8 mouse cellular contexts compared by ENCODE assay signal in the genomic region with DNA sequence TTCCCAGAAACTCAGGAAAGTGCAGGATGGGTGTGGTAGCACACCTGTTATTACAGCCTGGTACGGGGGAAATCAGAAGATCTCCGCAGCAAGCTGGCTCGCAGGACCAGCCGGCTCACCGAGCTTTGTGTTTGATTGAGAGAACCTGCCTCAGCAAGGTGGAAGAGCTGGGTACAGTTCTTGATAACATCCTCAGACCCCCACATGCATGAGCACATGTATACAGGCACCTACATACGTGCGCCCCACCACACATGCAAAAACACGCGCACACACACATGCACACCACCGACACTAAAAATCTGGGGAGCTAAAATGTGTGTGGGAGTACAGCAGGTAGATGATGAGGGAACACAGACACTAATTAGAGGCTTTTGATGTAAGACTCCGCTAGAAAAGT. TPM values are rescaled to one million over a fixed set of nuclear protein-coding genes. Genes with fewer than 3 reads are reported as not detected.
DNase-seq lines count a peak whose midpoint lies in the region; ATAC-seq and TF ChIP-seq lines count a peak whose summit lies in the region.

No protein-coding gene starts in this region.

- peak overlapping the region; percentile 82 for H3K9ac ChIP-seq in hindbrain, embryonic 16.5 days (ENCODE audit: low read depth, low read length)
- peak overlapping the region; percentile 82 for H3K9ac ChIP-seq in midbrain, embryonic 16.5 days (ENCODE audit: low read depth, low read length)

- no peak for ATAC-seq in hindbrain, embryonic 16.5 days
- peak; percentile 34; the same call in 1 of the 2 replicates for ATAC-seq in midbrain, embryonic 16.5 days
- ATAC-seq in monocyte, adult 5-6 weeks (replicated peaks; ENCODE audit: insufficient number of reproducible peaks, low FRiP score, low TSS enrichment, poor library complexity, severe bottlenecking) = no peak

- TF ChIP-seq POLR2A in kidney, adult 2 months (IDR thresholded peaks at IDR 0.05; ENCODE audit: low read depth, low read length) = no peak

- no peaks in the 10 kb centered on the region for H3K9me3 ChIP-seq in embryonic facial prominence, embryonic 10.5 days
- H3K9me3 ChIP-seq in hindbrain, embryonic 16.5 days (ENCODE audit: control insufficient read depth, low read length) = no peaks in the 10 kb centered on the region
- no peaks in the 10 kb centered on the region for H3K9me3 ChIP-seq in midbrain, embryonic 16.5 days (replicated peaks; ENCODE audit: control insufficient read depth, low read length, poor library complexity, severe bottlenecking)

- H3K4me2 ChIP-seq in hindbrain, embryonic 16.5 days (ENCODE audit: low read length) = peak overlapping the region; percentile 83
- H3K4me2 ChIP-seq in midbrain, embryonic 16.5 days (ENCODE audit: low read length) = peak overlapping the region; percentile 61

- WGBS in kidney, adult 2 months = 85% methylated on average over 11 of the region's 11 CpGs
- 79% methylated on average over 11 of the region's 11 CpGs for WGBS in embryonic facial prominence, embryonic 10.5 days
- WGBS in hindbrain, embryonic 16.5 days = 77% methylated on average over 11 of the region's 11 CpGs
- WGBS in midbrain, embryonic 16.5 days = 78% methylated on average over 11 of the region's 11 CpGs

- H3K4me3 ChIP-seq in kidney, adult 2 months (ENCODE audit: insufficient read depth, low read depth, low read length) = peak overlapping the region; percentile 83; the same call in 1 of the 2 replicates
- H3K4me3 ChIP-seq in embryonic facial prominence, embryonic 10.5 days = peak overlapping the region; percentile 83
- H3K4me3 ChIP-seq in hindbrain, embryonic 16.5 days (ENCODE audit: low read length) = peak overlapping the region; percentile 85
- peak overlapping the region; percentile 83 for H3K4me3 ChIP-seq in midbrain, embryonic 16.5 days (ENCODE audit: low read depth, low read length)

- H3K4me1 ChIP-seq in kidney, adult 2 months (ENCODE audit: control insufficient read depth, insufficient read depth, low read length) = peaks cover 3% of the 10 kb centered on the region; the same call in 1 of the 2 replicates
- peaks cover 17% of the 10 kb centered on the region for H3K4me1 ChIP-seq in embryonic facial prominence, embryonic 10.5 days
- H3K4me1 ChIP-seq in hindbrain, embryonic 16.5 days (ENCODE audit: control insufficient read depth, insufficient read depth, low read depth, low read length) = peaks cover 15% of the 10 kb centered on the region
- H3K4me1 ChIP-seq in midbrain, embryonic 16.5 days (ENCODE audit: control insufficient read depth, insufficient read depth, low read length) = peaks cover 14% of the 10 kb centered on the region

- DNase-seq in kidney, adult 2 months = no peak
- no peak for DNase-seq in kidney, postnatal 14 days
- no peak for DNase-seq in embryonic facial prominence, embryonic 10.5 days (ENCODE audit: low spot score)
- no peak for DNase-seq in B cell, adult 2 months
- no peak for DNase-seq in frontal cortex, postnatal 14 days (ENCODE audit: low spot score in 2 of 2)

- no peaks in the 10 kb centered on the region for H3K36me3 ChIP-seq in kidney, adult 2 months (ENCODE audit: control insufficient read depth, insufficient read depth, low read length)
- H3K36me3 ChIP-seq in embryonic facial prominence, embryonic 10.5 days (replicated peaks) = peaks cover 22% of the 10 kb centered on the region
- H3K36me3 ChIP-seq in hindbrain, embryonic 16.5 days (ENCODE audit: control insufficient read depth, insufficient read depth, low read length) = peaks cover 7% of the 10 kb centered on the region; the same call in 1 of the 2 replicates
- H3K36me3 ChIP-seq in midbrain, embryonic 16.5 days (ENCODE audit: control insufficient read depth, insufficient read depth, low read length) = no peaks in the 10 kb centered on the region

- TF ChIP-seq CTCF in kidney, adult 2 months (conservative IDR thresholded peaks at IDR 0.05; ENCODE audit: insufficient read depth, insufficient read length, low read depth, low read length) = no peak

- no peaks in the 10 kb centered on the region for H3K27me3 ChIP-seq in kidney, adult 2 months (replicated peaks; ENCODE audit: control insufficient read depth, insufficient read depth, low read length)
- peaks cover 15% of the 10 kb centered on the region; the same call in 1 of the 2 replicates for H3K27me3 ChIP-seq in embryonic facial prominence, embryonic 10.5 days (replicated peaks; ENCODE audit: low read depth, poor library complexity, severe bottlenecking)
- no peaks in the 10 kb centered on the region for H3K27me3 ChIP-seq in hindbrain, embryonic 16.5 days (replicated peaks; ENCODE audit: control insufficient read depth, insufficient read depth, low read length)
- no peaks in the 10 kb centered on the region for H3K27me3 ChIP-seq in midbrain, embryonic 16.5 days (ENCODE audit: control insufficient read depth, insufficient read depth, low read depth, low read length)

- H3K27ac ChIP-seq in kidney, adult 2 months (ENCODE audit: insufficient read depth, low read depth, low read length) = no peak overlapping the region
- peak overlapping the region; percentile 83; the same call in 1 of the 2 replicates for H3K27ac ChIP-seq in embryonic facial prominence, embryonic 10.5 days (replicated peaks)
- no peak overlapping the region; the same call in 1 of the 2 replicates for H3K27ac ChIP-seq in hindbrain, embryonic 16.5 days (ENCODE audit: low read depth, low read length)
- peak overlapping the region; percentile 59 for H3K27ac ChIP-seq in midbrain, embryonic 16.5 days (ENCODE audit: low read length)

RNA-seq across cellular contexts. Expression of a gene that starts 0.7 kb away (rescaled TPM):
- 11.7 TPM in 2 replicates for polyA plus RNA-seq in kidney, adult 2 months (2012; rRNA removed)
- 12.4 and 12.6 TPM in 2 replicates for polyA plus RNA-seq in embryonic facial prominence, embryonic 10.5 days (2016; fragmentation: Nextera tagmentation; extraction: Ambion mirVana)
- polyA plus RNA-seq in hindbrain, embryonic 16.5 days (2015; fragmentation: Nextera tagmentation; extraction: Ambion mirVana) = 21.8 and 23.0 TPM in 2 replicates
- 21.5 and 22.8 TPM in 2 replicates for polyA plus RNA-seq in midbrain, embryonic 16.5 days (2015; fragmentation: Nextera tagmentation; extraction: Ambion mirVana)
- total RNA-seq in monocyte, adult 5-6 weeks (2017) = 25.0 to 39.5 TPM (median 28.8 TPM) in 3 replicates

Comparison
In these comparisons a context has a peak if more than half of its experiments do, and no peak if none do; other contexts are left out.
1. H3K27ac ChIP-seq: peak in embryonic facial prominence, embryonic 10.5 days (single experiment) and midbrain, embryonic 16.5 days (single experiment); none in kidney, adult 2 months (single experiment) and hindbrain, embryonic 16.5 days (single experiment).
2. Peak in every context shown above with its lines, with median percentiles within 50 percentile points of each other: H3K4me3 ChIP-seq.